Mouse (Mus musculus) heart, adult 2 months (tissue): ENCODE results near the gene Col15a1.
A peak's percentile ranks its signal among the peaks of the same experiment; 100 is the strongest.

Experiments
- EP300 ChIP-seq: fragments of 200-500 bp; IDR thresholded peaks from 2 replicates; pipeline ENCODE4 v1.6.1; 2011; ENCODE audit warnings: low read depth, low read length, control low read depth; ENCODE audit not compliant: insufficient read depth
- POLR2A ChIP-seq: fragments of 200-500 bp; IDR thresholded peaks from 2 replicates; pipeline ENCODE4 v1.6.1; 2011; ENCODE audit warnings: mild to moderate bottlenecking, low read depth, low read length, control low read depth; ENCODE audit not compliant: insufficient read depth

GRCm38 (mm10) chr4:47237220-47237619, 29.3 kb downstream of the Col15a1 start:
- no peak for TF ChIP-seq POLR2A
- TF ChIP-seq EP300 = 0 out of 2 replicates have a peak, but pooled peaks have one; percentile 41
